Mouse (Mus musculus) midbrain, embryonic 11.5 days (tissue): ENCODE measurements around the gene Epgn. TPM values are rescaled to one million over a fixed set of nuclear protein-coding genes. Genes with fewer than 3 reads are reported as not detected.

Experiments
- ATAC-seq: fragments of 200-750 bp; cut with Nextera tagmentation; 2 replicates; pipeline ENCODE4 v1.8.0; 2017; ENCODE audit warnings: moderate TSS enrichment, moderate library complexity; ENCODE audit not compliant: low FRiP score
- DNase-seq: peaks from one replicate; pipeline ENCODE4 v3.0.0; 2015; ENCODE audit warnings: low spot score; ENCODE audit errors: missing footprints
- H3K27ac ChIP-seq: fragments of 300-500 bp; sonication (generic); 2 replicates; pipeline ENCODE4 v1.5.1; 2014; ENCODE audit warnings: low read depth, low read length
- H3K27me3 ChIP-seq: fragments of 300-500 bp; sonication (generic); 2 replicates; pipeline ENCODE4 v1.6.1; 2014; ENCODE audit warnings: mild to moderate bottlenecking, low read length, moderate library complexity, mixed read lengths; ENCODE audit not compliant: control insufficient read depth, insufficient read depth
- H3K36me3 ChIP-seq: fragments of 300-500 bp; sonication (generic); 2 replicates; pipeline ENCODE4 v1.6.1; 2014; ENCODE audit warnings: mild to moderate bottlenecking, low read length, moderate library complexity, mixed read lengths; ENCODE audit not compliant: control insufficient read depth, insufficient read depth
- H3K4me1 ChIP-seq: fragments of 300-500 bp; sonication (generic); 2 replicates; pipeline ENCODE4 v1.6.1; 2014; ENCODE audit warnings: low read length; ENCODE audit not compliant: control insufficient read depth, insufficient read depth
- H3K4me2 ChIP-seq: fragments of 300-500 bp; sonication (generic); 2 replicates; pipeline ENCODE4 v1.6.1; 2014; ENCODE audit warnings: mild to moderate bottlenecking, moderate library complexity
- H3K4me3 ChIP-seq: fragments of 300-500 bp; sonication (generic); 2 replicates; pipeline ENCODE4 v1.5.1; 2014; ENCODE audit warnings: low read depth, low read length
- H3K9ac ChIP-seq: fragments of 300-500 bp; sonication (generic); 2 replicates; pipeline ENCODE4 v1.6.1; 2014; ENCODE audit warnings: low read length
- H3K9me3 ChIP-seq: fragments of 300-500 bp; sonication (generic); 2 replicates; pipeline ENCODE4 v1.6.1; 2016; ENCODE audit warnings: low read length; ENCODE audit not compliant: control insufficient read depth
- WGBS: fragments of 180-500 bp; shearing (Covaris S2); extraction: QIAGEN DNeasy Blood & Tissue Kit; methylation state at CpG from one replicate; pipeline ENCODE4 v1.1.7; 2014; 5-methylcytosine and 5-hydroxymethylcytosine counted together
- polyA plus RNA-seq: library from polyadenylated mRNA; unstranded; fragments of >200 nt; fragmentation: Nextera tagmentation; extraction: Ambion mirVana; gene quantifications from 2 replicates; pipeline ENCODE4 v1.2.1, GENCODE M21; 2014

Epgn gene
- polyA plus RNA-seq, 1 experiment from 2014 or later, result 0.19 TPM

- Histone ChIP-seq H3K27ac (no peak overlapping the region), H3K4me1 (no peaks in the 10 kb centered on the region; the same call in 1 of the 2 replicates), H3K36me3 (no peaks in the 10 kb centered on the region), H3K9ac (peak overlapping the region; percentile 53; the same call in 1 of the 2 replicates), H3K27me3 (no peaks in the 10 kb centered on the region), H3K4me3 (peak overlapping the region; percentile 35), H3K9me3 (no peaks in the 10 kb centered on the region), H3K4me2 (peak overlapping the region; percentile 64)
- DNase-seq (no peak), ATAC-seq (no peak)
- WGBS, result 40% methylated on average over 8 of the region's 8 CpGs
Observed at GRCm38 (mm10) chr5:91074026-91074425, 46.8 kb downstream of the Epgn start.

- H3K4me3 ChIP-seq, result peak within 1 kb of the TSS; percentile 35
- H3K27me3 ChIP-seq, result no peaks in the 10 kb centered on the region
- H3K9me3 ChIP-seq, result no peaks in the 10 kb centered on the region
- H3K9ac ChIP-seq, result peak within 1 kb of the TSS; percentile 53
- DNase-seq (peak; percentile 91), ATAC-seq (peak; percentile 85)
- H3K27ac ChIP-seq, result no peak within 1 kb of the TSS
- H3K4me1 ChIP-seq, result no peaks in the 10 kb centered on the region; the same call in 1 of the 2 replicates
- H3K4me2 ChIP-seq, result peak within 1 kb of the TSS; percentile 64
- no peaks in the 10 kb centered on the region for H3K36me3 ChIP-seq
- 1% methylated on average over 25 of the region's 25 CpGs for WGBS
Observed at GRCm38 (mm10) chr5:91074450-91074950, 47.2 kb downstream of the Epgn start, which contains the start of gene Ereg. Gene Ereg, plus strand, starts transcription at chr5:91074622.

- Histone ChIP-seq H3K4me2 (peak overlapping the region; percentile 64; the same call in 1 of the 2 replicates), H3K9ac (no peak overlapping the region), H3K4me3 (no peak overlapping the region), H3K36me3 (no peaks in the 10 kb centered on the region), H3K9me3 (no peaks in the 10 kb centered on the region), H3K27ac (no peak overlapping the region), H3K27me3 (no peaks in the 10 kb centered on the region), H3K4me1 (no peaks in the 10 kb centered on the region; the same call in 1 of the 2 replicates)
- DNase-seq, result no peak
- WGBS, result 50% methylated on average over 1 of the region's 1 CpGs
- ATAC-seq, result peak; percentile 47
Observed at GRCm38 (mm10) chr5:91075021-91075420, 47.8 kb downstream of the Epgn start.

DNA sequence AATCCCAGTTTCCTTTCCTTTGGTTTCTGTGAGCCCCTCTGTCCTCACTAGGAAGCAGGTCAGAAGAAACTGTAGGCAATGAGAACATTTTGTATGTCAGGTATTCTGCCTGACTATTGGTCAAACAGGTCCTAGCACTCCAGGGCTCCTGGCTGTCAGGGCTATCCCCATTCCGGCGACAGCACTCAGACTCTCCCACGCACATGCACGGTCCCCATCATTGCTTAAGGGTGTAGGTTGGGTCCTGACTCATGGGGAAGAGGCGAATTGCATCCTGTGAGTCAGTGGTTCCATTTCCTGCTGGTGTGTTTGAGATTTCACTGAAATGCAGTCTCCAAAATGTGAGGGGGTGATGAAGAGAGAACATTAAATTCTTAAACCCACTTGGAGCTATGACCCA lies 55.8 kb downstream of the Epgn start:
- ATAC-seq, result no peak
- H3K4me3 ChIP-seq, result no peak overlapping the region
- H3K4me1 ChIP-seq, result no peaks in the 10 kb centered on the region
- H3K9me3 ChIP-seq, result no peaks in the 10 kb centered on the region
- H3K9ac ChIP-seq, result no peak overlapping the region
- DNase-seq, result no peak
- WGBS, result 79% methylated on average over 5 of the region's 5 CpGs
- no peak overlapping the region for H3K27ac ChIP-seq
- no peak overlapping the region for H3K4me2 ChIP-seq
- H3K36me3 ChIP-seq, result no peaks in the 10 kb centered on the region
- no peaks in the 10 kb centered on the region for H3K27me3 ChIP-seq

Other genes starting within 250 kb of the Epgn start
- not detected in 2 replicates for gene Cxcl3, start 241.4 kb upstream of the Epgn start, polyA plus RNA-seq
- gene Cxcl15, start 232.9 kb upstream of the Epgn start, polyA plus RNA-seq, result not detected in 2 replicates
- not detected in 2 replicates for gene Cxcl1, start 136.2 kb upstream of the Epgn start, polyA plus RNA-seq
- not detected in 2 replicates for gene Cxcl2, start 123.6 kb upstream of the Epgn start, polyA plus RNA-seq
- gene Mthfd2l, start 96.3 kb upstream of the Epgn start, polyA plus RNA-seq, result 105 and 107 TPM in 2 replicates
- gene Ereg, start 47.2 kb downstream of the Epgn start, polyA plus RNA-seq, result not detected in 2 replicates
- gene Areg, start 112.1 kb downstream of the Epgn start, polyA plus RNA-seq, result not detected in 2 replicates